Comparison of ENCODE assay signal across 33 mouse cellular contexts in the genomic region with DNA sequence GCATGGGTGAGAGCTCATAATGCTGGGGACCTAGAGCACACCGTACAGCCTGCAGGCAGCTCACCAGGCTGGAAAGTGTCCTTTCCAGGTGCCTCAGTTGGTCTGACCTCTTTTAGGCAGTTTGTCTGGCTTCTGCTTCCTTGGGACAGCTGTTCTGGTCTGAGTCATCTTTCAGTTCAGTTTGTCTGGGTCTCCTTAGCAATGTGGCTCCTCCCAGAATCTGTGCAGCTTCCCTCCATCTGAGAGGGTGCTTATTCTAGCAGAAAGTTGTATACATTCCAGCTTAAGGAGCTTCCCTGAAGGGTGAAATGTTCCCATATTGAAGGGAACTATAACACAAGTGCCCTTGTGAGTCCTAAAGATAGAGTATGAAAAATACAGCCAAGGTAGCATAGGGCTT. TPM values are rescaled to one million over a fixed set of nuclear protein-coding genes. Genes with fewer than 3 reads are reported as not detected.
DNase-seq lines count a peak whose midpoint lies in the region; ATAC-seq and TF ChIP-seq lines count a peak whose summit lies in the region.
"Had no signal": no experiment of that assay in that cellular context is flagged by ENCODE, and none has a peak within 500 bp of the region (broad histone marks: within the 10 kb centered on the region; RNA-seq: fewer than 3 reads in every experiment).

No protein-coding gene starts in this region.

- H3K4me1 ChIP-seq in forebrain, embryonic 15.5 days: peaks cover 10% of the 10 kb centered on the region
- peaks cover 5% of the 10 kb centered on the region for H3K4me1 ChIP-seq in forebrain, embryonic 12.5 days
- peaks cover 3% of the 10 kb centered on the region; the same call in 1 of the 2 replicates for H3K4me1 ChIP-seq in intestine, embryonic 15.5 days (replicated peaks)
- peaks cover 2% of the 10 kb centered on the region for H3K4me1 ChIP-seq in small intestine, adult 2 months (ENCODE audit: control insufficient read depth, insufficient read depth, insufficient read length, low read length)
- H3K4me1 ChIP-seq: heart, embryonic 10.5 days had no signal

- H3K27me3 ChIP-seq in forebrain, embryonic 15.5 days: no peaks in the 10 kb centered on the region
- H3K27me3 ChIP-seq in forebrain, embryonic 12.5 days: no peaks in the 10 kb centered on the region
- no peaks in the 10 kb centered on the region for H3K27me3 ChIP-seq in intestine, embryonic 15.5 days (replicated peaks)
- no peaks in the 10 kb centered on the region for H3K27me3 ChIP-seq in small intestine, adult 2 months (ENCODE audit: control insufficient read depth, insufficient read depth, low read length)
- H3K27me3 ChIP-seq: CH12.LX; embryonic facial prominence, embryonic 13.5 days; heart, embryonic 13.5 days; Patski had no signal

- H3K9me3 ChIP-seq in forebrain, embryonic 15.5 days: no peaks in the 10 kb centered on the region
- H3K9me3 ChIP-seq in forebrain, embryonic 12.5 days: no peaks in the 10 kb centered on the region
- H3K9me3 ChIP-seq in intestine, embryonic 15.5 days: no peaks in the 10 kb centered on the region
- H3K9me3 ChIP-seq: embryonic facial prominence, embryonic 10.5 days; embryonic facial prominence, embryonic 13.5 days; forebrain, embryonic 10.5 days; G1E; heart, embryonic 10.5 days; heart, embryonic 13.5 days had no signal

- ATAC-seq in forebrain, embryonic 15.5 days (replicated peaks): no peak
- ATAC-seq in forebrain, embryonic 12.5 days (ENCODE audit: low FRiP score): no peak
- ATAC-seq in intestine, embryonic 15.5 days: peak; percentile 63; the same call in 1 of the 2 replicates
- ATAC-seq in erythroblast, adult 5-6 weeks (replicated peaks; ENCODE audit: low FRiP score, poor library complexity, severe bottlenecking): no peak
- ATAC-seq: forebrain, postnatal 0 days; hindbrain, postnatal 0 days; inflammation-experienced regulatory T-cells, adult 6 months; Patski had no signal

- no peak for TF ChIP-seq CTCF in small intestine, adult 2 months (IDR thresholded peaks at IDR 0.05; ENCODE audit: extremely low read depth, insufficient read length, insufficient replicate concordance, low read depth, low read length)

- WGBS in forebrain, embryonic 15.5 days: 100% methylated on average over 1 of the region's 1 CpGs
- 92% methylated on average over 1 of the region's 1 CpGs for WGBS in forebrain, embryonic 12.5 days
- 64% methylated on average over 1 of the region's 1 CpGs for WGBS in intestine, embryonic 15.5 days
- 88% methylated on average over 1 of the region's 1 CpGs for WGBS in small intestine, adult 2 months

- no peak overlapping the region for H3K4me2 ChIP-seq in forebrain, embryonic 15.5 days (replicated peaks)
- H3K4me2 ChIP-seq in forebrain, embryonic 12.5 days: no peak overlapping the region
- no peak overlapping the region for H3K4me2 ChIP-seq in intestine, embryonic 15.5 days (replicated peaks)
- H3K4me2 ChIP-seq: embryonic facial prominence, embryonic 13.5 days; heart, embryonic 13.5 days; hindbrain, embryonic 14.5 days had no signal

- no peak overlapping the region for H3K4me3 ChIP-seq in forebrain, embryonic 15.5 days
- no peak overlapping the region for H3K4me3 ChIP-seq in forebrain, embryonic 12.5 days (replicated peaks)
- no peak overlapping the region for H3K4me3 ChIP-seq in intestine, embryonic 15.5 days (replicated peaks)
- no peak overlapping the region for H3K4me3 ChIP-seq in small intestine, adult 2 months (ENCODE audit: low read depth, low read length)
- H3K4me3 ChIP-seq: embryonic facial prominence, embryonic 10.5 days; embryonic facial prominence, embryonic 13.5 days; forebrain, embryonic 10.5 days; heart, embryonic 10.5 days; heart, embryonic 13.5 days had no signal

- H3K36me3 ChIP-seq in forebrain, embryonic 15.5 days: peaks cover 21% of the 10 kb centered on the region
- H3K36me3 ChIP-seq in forebrain, embryonic 12.5 days (replicated peaks): peaks cover 15% of the 10 kb centered on the region
- H3K36me3 ChIP-seq in intestine, embryonic 15.5 days: 0 out of 2 replicates have a peak, but pooled peaks cover 4% of the 10 kb centered on the region
- H3K36me3 ChIP-seq in small intestine, adult 2 months (ENCODE audit: control insufficient read depth, insufficient read depth, low read length): peaks cover 5% of the 10 kb centered on the region
- H3K36me3 ChIP-seq: G1E had no signal

- H3K27ac ChIP-seq in forebrain, embryonic 15.5 days (replicated peaks): peak overlapping the region; percentile 11
- H3K27ac ChIP-seq in forebrain, embryonic 12.5 days: no peak overlapping the region
- no peak overlapping the region for H3K27ac ChIP-seq in intestine, embryonic 15.5 days
- peak overlapping the region; percentile 67 for H3K27ac ChIP-seq in small intestine, adult 2 months (ENCODE audit: insufficient read depth, low read depth, low read length)
- H3K27ac ChIP-seq: embryonic facial prominence, embryonic 10.5 days; embryonic facial prominence, embryonic 13.5 days; forebrain, embryonic 10.5 days; heart, embryonic 10.5 days; heart, embryonic 13.5 days; hindbrain, embryonic 14.5 days; hindbrain, postnatal 0 days had no signal

- DNase-seq in heart, adult 11 months: peak; percentile 73
- no peak for DNase-seq in heart, adult 9 months (ENCODE audit: low spot score in 2 of 2)
- DNase-seq in gastrocnemius, postnatal 25 days: no peak
- DNase-seq: adrenal gland, adult 2 months; adrenal gland, postnatal 14 days; B cell, adult 2 months; cerebellum, adult 11-12 months; cerebellum, adult 8-10 months; cerebellum, postnatal 10 days; cerebellum, postnatal 36 days; embryo, embryonic 11 days; forebrain, postnatal 0 days; gastrocnemius, postnatal 10 days; heart, adult 18-20 months; heart, postnatal 14 days; heart, postnatal 4 days; kidney, adult 18-20 months had no signal

- no peak for TF ChIP-seq POLR2A in small intestine, adult 2 months (IDR thresholded peaks at IDR 0.05; ENCODE audit: low read depth, low read length)

- no peak overlapping the region for H3K9ac ChIP-seq in forebrain, embryonic 15.5 days (replicated peaks)
- no peak overlapping the region for H3K9ac ChIP-seq in forebrain, embryonic 12.5 days
- no peak overlapping the region for H3K9ac ChIP-seq in intestine, embryonic 15.5 days
- H3K9ac ChIP-seq: embryonic facial prominence, embryonic 13.5 days; forebrain, postnatal 0 days; heart, embryonic 13.5 days; hindbrain, embryonic 14.5 days had no signal

RNA-seq across cellular contexts. Expression of a gene that starts 5.8 kb away (rescaled TPM):
- 60.5 and 65.2 TPM in 2 replicates for polyA plus RNA-seq in forebrain, embryonic 15.5 days (2015; fragmentation: Nextera tagmentation; extraction: Ambion mirVana)
- polyA plus RNA-seq in forebrain, embryonic 12.5 days (2016; fragmentation: Nextera tagmentation; extraction: Ambion mirVana): 75.3 and 77.7 TPM in 2 replicates
- 40.7 and 49.1 TPM in 2 replicates for polyA plus RNA-seq in intestine, embryonic 15.5 days (2015; fragmentation: Nextera tagmentation; extraction: Ambion mirVana)
- 0.93 and 2.3 TPM in 2 replicates for polyA plus RNA-seq in small intestine, adult 2 months (2012; rRNA removed)
- total RNA-seq in erythroblast, adult 5-6 weeks (2015; ENCODE audit: low replicate concordance): 6.0 and 12.1 TPM in 2 replicates
- 6.8 and 8.9 TPM in 2 replicates for total RNA-seq in erythroblast, adult 5-6 weeks (2017; ENCODE audit: low replicate concordance)
- 10 to 100 TPM; 16.4 to 16.7 TPM for total RNA-seq in gastrocnemius, postnatal 25 days (2021)
- total RNA-seq: G1E had no signal
- polyA plus RNA-seq: G1E had no signal

Comparison
In these comparisons a context has a peak if more than half of its experiments do, and no peak if none do; other contexts are left out.
1. H3K27ac ChIP-seq: peak in forebrain, embryonic 15.5 days (single experiment) and small intestine, adult 2 months (single experiment); none in forebrain, embryonic 12.5 days (single experiment) and intestine, embryonic 15.5 days (single experiment).
2. RNA of a gene that starts 5.8 kb away (polyA plus RNA-seq): 75.3 to 77.7 TPM in forebrain, embryonic 12.5 days, 60.5 to 65.2 TPM in forebrain, embryonic 15.5 days and 40.7 to 49.1 TPM in intestine, embryonic 15.5 days; 0.93 to 2.3 TPM in small intestine, adult 2 months; every median in the first group is over 10 times any median in the second.